Mouse (Mus musculus) spleen, embryonic (tissue): ENCODE measurements around the gene Gm6408.
"Not testable (repeated sequence)": the region's sequence is repeated elsewhere in the genome, so short reads cannot be mapped to it uniquely, and the experiment has no call there.

Experiments
- CTCF ChIA-PET: fragments of 350-600 bp; sonication (Branson Sonifier 250); formaldehyde crosslinking; loops from one replicate; lab custom pipeline; 2022; lab: Charles Lee

The Gm6408 gene

GRCm38 (mm10) chr5:146481665-146482064 lies at the start of gene Gm6408:
TSS of gene Gm6408 (plus strand) at chr5:146481965.
- CTCF ChIA-PET: not testable (repeated sequence)

- CTCF ChIA-PET: no interaction called here
Measured at GRCm38 (mm10) chr5:146432476-146432875, 49.3 kb upstream of the Gm6408 start.

GRCm38 (mm10) chr5:146435316-146435715 lies 46.4 kb upstream of the Gm6408 start:
- CTCF ChIA-PET: no interaction called here

GRCm38 (mm10) chr5:146436796-146437195 lies 45.0 kb upstream of the Gm6408 start:
- CTCF ChIA-PET: no interaction called here

GRCm38 (mm10) chr5:146439152-146439781 lies 42.5 kb upstream of the Gm6408 start:
- CTCF ChIA-PET: no interaction called here

GRCm38 (mm10) chr5:146440273-146440672 lies 41.5 kb upstream of the Gm6408 start:
- CTCF ChIA-PET: no interaction called here

GRCm38 (mm10) chr5:146442767-146443166 lies 39.0 kb upstream of the Gm6408 start:
- CTCF ChIA-PET: no interaction called here

GRCm38 (mm10) chr5:146446633-146447032 lies 35.1 kb upstream of the Gm6408 start:
- CTCF ChIA-PET: no interaction called here

- CTCF ChIA-PET: no interaction called here
Measured at GRCm38 (mm10) chr5:146451592-146452254, 30.0 kb upstream of the Gm6408 start.

GRCm38 (mm10) chr5:146453556-146453955 lies 28.2 kb upstream of the Gm6408 start:
- CTCF ChIA-PET: no interaction called here

GRCm38 (mm10) chr5:146461612-146462011 lies 20.2 kb upstream of the Gm6408 start:
- CTCF ChIA-PET: no interaction called here

GRCm38 (mm10) chr5:146466663-146467062 lies 15.1 kb upstream of the Gm6408 start:
- CTCF ChIA-PET: no interaction called here

- CTCF ChIA-PET: no interaction called here
Measured at GRCm38 (mm10) chr5:146468311-146468710, 13.5 kb upstream of the Gm6408 start.

GRCm38 (mm10) chr5:146470821-146471220 lies 10.9 kb upstream of the Gm6408 start:
- CTCF ChIA-PET: no interaction called here

- CTCF ChIA-PET: no interaction called here
Measured at GRCm38 (mm10) chr5:146471311-146471710, 10.5 kb upstream of the Gm6408 start.

GRCm38 (mm10) chr5:146471821-146472220 lies 9.9 kb upstream of the Gm6408 start:
- CTCF ChIA-PET: interaction anchor here (0.7 kb wide), 1 partner anchor 1163 kb away, joined by 6 read pairs; no protein-coding TSS in a partner anchor

- CTCF ChIA-PET: not testable (repeated sequence)
Measured at GRCm38 (mm10) chr5:146479564-146479963, 2.2 kb upstream of the Gm6408 start.

GRCm38 (mm10) chr5:146488959-146489358 lies 7.2 kb downstream of the Gm6408 start:
- CTCF ChIA-PET: not testable (repeated sequence)

GRCm38 (mm10) chr5:146491063-146491462 lies 9.3 kb downstream of the Gm6408 start, which contains the start of gene Gm6370:
TSS of gene Gm6370 (plus strand) at chr5:146491363.
- CTCF ChIA-PET: not testable (repeated sequence)

- CTCF ChIA-PET: not testable (repeated sequence)
Measured at GRCm38 (mm10) chr5:146502099-146502498, 20.3 kb downstream of the Gm6408 start, which contains the start of gene 4930449I24Rik. TSS of gene 4930449I24Rik (plus strand) at chr5:146502399.

- CTCF ChIA-PET: not testable (repeated sequence)
Measured at GRCm38 (mm10) chr5:146513823-146514222, 32.1 kb downstream of the Gm6408 start, which contains the start of gene Gm3402. TSS of gene Gm3402 (plus strand) at chr5:146514123.

GRCm38 (mm10) chr5:146525501-146525900 lies 43.7 kb downstream of the Gm6408 start, which contains the start of gene Gm3404:
TSS of gene Gm3404 (plus strand) at chr5:146525801.
- CTCF ChIA-PET: not testable (repeated sequence)
